Mouse (Mus musculus): ENCODE measurements around the gene Rundc3a. TPM values are rescaled to one million over a fixed set of nuclear protein-coding genes. Genes with fewer than 3 reads are reported as not detected.
A peak's percentile ranks its signal among the peaks of the same experiment; 100 is the strongest.

Rundc3a gene
- polyA plus RNA-seq, 1 experiment from 2014 or later = 115 TPM

GRCm38 (mm10) chr11:102444321-102444720 lies 51.1 kb downstream of the Rundc3a start:
- Histone ChIP-seq H3K36me3 (ENCODE audit: control insufficient read depth, insufficient read depth, low read length) (peaks cover 44% of the 10 kb centered on the region), H3K9me3 (replicated peaks; ENCODE audit: control insufficient read depth, low read length) (no peaks in the 10 kb centered on the region), H3K9ac (ENCODE audit: low read length) (no peak overlapping the region), H3K27me3 (replicated peaks; ENCODE audit: control insufficient read depth, insufficient read depth, low read length) (0 out of 2 replicates have a peak, but pooled peaks cover 3% of the 10 kb centered on the region), H3K4me3 (ENCODE audit: low read depth, low read length) (no peak overlapping the region), H3K4me1 (ENCODE audit: control insufficient read depth, insufficient read depth, low read length) (peaks cover 28% of the 10 kb centered on the region), H3K4me2 (ENCODE audit: low read length) (peak overlapping the region; percentile 95; the same call in 1 of the 2 replicates), H3K27ac (ENCODE audit: low read depth, low read length) (no peak overlapping the region)
- 76% methylated on average over 3 of the region's 3 CpGs for WGBS
- DNase-seq (ENCODE audit: low spot score) (no peak), ATAC-seq (no peak)

GRCm38 (mm10) chr11:102444781-102445180 lies 51.6 kb downstream of the Rundc3a start:
- Histone ChIP-seq H3K9me3 (replicated peaks; ENCODE audit: control insufficient read depth, low read length) (no peaks in the 10 kb centered on the region), H3K27ac (ENCODE audit: low read depth, low read length) (peak overlapping the region; percentile 97; the same call in 1 of the 2 replicates), H3K4me1 (ENCODE audit: control insufficient read depth, insufficient read depth, low read length) (peaks cover 28% of the 10 kb centered on the region), H3K36me3 (ENCODE audit: control insufficient read depth, insufficient read depth, low read length) (peaks cover 39% of the 10 kb centered on the region), H3K4me3 (ENCODE audit: low read depth, low read length) (peak overlapping the region; percentile 98), H3K9ac (ENCODE audit: low read length) (peak overlapping the region; percentile 100), H3K27me3 (replicated peaks; ENCODE audit: control insufficient read depth, insufficient read depth, low read length) (0 out of 2 replicates have a peak, but pooled peaks cover 3% of the 10 kb centered on the region), H3K4me2 (ENCODE audit: low read length) (peak overlapping the region; percentile 95)
- WGBS = 6% methylated on average over 6 of the region's 6 CpGs
- no peak for ATAC-seq
- no peak for DNase-seq (ENCODE audit: low spot score)

- WGBS = 9% methylated on average over 10 of the region's 10 CpGs
- ATAC-seq (peak; percentile 22; the same call in 1 of the 2 replicates), DNase-seq (ENCODE audit: low spot score) (peak; percentile 53)
- Histone ChIP-seq H3K27ac (ENCODE audit: low read depth, low read length) (peak overlapping the region; percentile 97), H3K9me3 (replicated peaks; ENCODE audit: control insufficient read depth, low read length) (no peaks in the 10 kb centered on the region), H3K27me3 (replicated peaks; ENCODE audit: control insufficient read depth, insufficient read depth, low read length) (0 out of 2 replicates have a peak, but pooled peaks cover 3% of the 10 kb centered on the region), H3K36me3 (ENCODE audit: control insufficient read depth, insufficient read depth, low read length) (peaks cover 33% of the 10 kb centered on the region), H3K4me2 (ENCODE audit: low read length) (peak overlapping the region; percentile 95), H3K4me1 (ENCODE audit: control insufficient read depth, insufficient read depth, low read length) (peaks cover 28% of the 10 kb centered on the region), H3K4me3 (ENCODE audit: low read depth, low read length) (peak overlapping the region; percentile 98), H3K9ac (ENCODE audit: low read length) (peak overlapping the region; percentile 100)
Measured at GRCm38 (mm10) chr11:102445264-102445890, 52.2 kb downstream of the Rundc3a start.

- H3K36me3 ChIP-seq (ENCODE audit: control insufficient read depth, insufficient read depth, low read length) = peaks cover 28% of the 10 kb centered on the region
- ATAC-seq = peak; percentile 35
- DNase-seq (ENCODE audit: low spot score) = peak; percentile 94
- H3K9ac ChIP-seq (ENCODE audit: low read length) = peak overlapping the region; percentile 100
- 5% methylated on average over 7 of the region's 7 CpGs for WGBS
- H3K27me3 ChIP-seq (replicated peaks; ENCODE audit: control insufficient read depth, insufficient read depth, low read length) = 0 out of 2 replicates have a peak, but pooled peaks cover 3% of the 10 kb centered on the region
- H3K4me2 ChIP-seq (ENCODE audit: low read length) = peak overlapping the region; percentile 95
- H3K4me1 ChIP-seq (ENCODE audit: control insufficient read depth, insufficient read depth, low read length) = peaks cover 28% of the 10 kb centered on the region
- H3K4me3 ChIP-seq (ENCODE audit: low read depth, low read length) = peak overlapping the region; percentile 98
- peak overlapping the region; percentile 97 for H3K27ac ChIP-seq (ENCODE audit: low read depth, low read length)
- H3K9me3 ChIP-seq (replicated peaks; ENCODE audit: control insufficient read depth, low read length) = no peaks in the 10 kb centered on the region
Measured at GRCm38 (mm10) chr11:102445891-102446361, 52.7 kb downstream of the Rundc3a start.

GRCm38 (mm10) chr11:102446581-102447461 lies 53.6 kb downstream of the Rundc3a start:
- H3K27me3 ChIP-seq (replicated peaks; ENCODE audit: control insufficient read depth, insufficient read depth, low read length) = 0 out of 2 replicates have a peak, but pooled peaks cover 3% of the 10 kb centered on the region
- H3K4me1 ChIP-seq (ENCODE audit: control insufficient read depth, insufficient read depth, low read length) = peaks cover 28% of the 10 kb centered on the region
- ATAC-seq (peak; percentile 64), DNase-seq (ENCODE audit: low spot score) (peak; percentile 69)
- peaks cover 24% of the 10 kb centered on the region for H3K36me3 ChIP-seq (ENCODE audit: control insufficient read depth, insufficient read depth, low read length)
- H3K4me2 ChIP-seq (ENCODE audit: low read length) = peak overlapping the region; percentile 95
- H3K9ac ChIP-seq (ENCODE audit: low read length) = peak overlapping the region; percentile 100
- peak overlapping the region; percentile 98 for H3K4me3 ChIP-seq (ENCODE audit: low read depth, low read length)
- no peaks in the 10 kb centered on the region for H3K9me3 ChIP-seq (replicated peaks; ENCODE audit: control insufficient read depth, low read length)
- WGBS = under 1% methylated on average over 49 of the region's 49 CpGs
- peak overlapping the region; percentile 97 for H3K27ac ChIP-seq (ENCODE audit: low read depth, low read length)

GRCm38 (mm10) chr11:102447497-102447896 lies 54.3 kb downstream of the Rundc3a start, which contains the start of gene Fam171a2:
TSS of gene Fam171a2 (minus strand) at chr11:102447682.
- ATAC-seq (peak; percentile 84), DNase-seq (ENCODE audit: low spot score) (peak; percentile 86)
- Histone ChIP-seq H3K9me3 (replicated peaks; ENCODE audit: control insufficient read depth, low read length) (no peaks in the 10 kb centered on the region), H3K4me1 (ENCODE audit: control insufficient read depth, insufficient read depth, low read length) (peaks cover 28% of the 10 kb centered on the region), H3K27me3 (replicated peaks; ENCODE audit: control insufficient read depth, insufficient read depth, low read length) (0 out of 2 replicates have a peak, but pooled peaks cover 5% of the 10 kb centered on the region), H3K4me2 (ENCODE audit: low read length) (peak within 1 kb of the TSS; percentile 95), H3K27ac (ENCODE audit: low read depth, low read length) (peak within 1 kb of the TSS; percentile 97), H3K36me3 (ENCODE audit: control insufficient read depth, insufficient read depth, low read length) (peaks cover 17% of the 10 kb centered on the region), H3K4me3 (ENCODE audit: low read depth, low read length) (peak within 1 kb of the TSS; percentile 98), H3K9ac (ENCODE audit: low read length) (peak within 1 kb of the TSS; percentile 100)
- under 1% methylated on average over 40 of the region's 40 CpGs for WGBS

- ATAC-seq (no peak), DNase-seq (ENCODE audit: low spot score) (no peak)
- H3K4me2 ChIP-seq (ENCODE audit: low read length) = peak overlapping the region; percentile 95; the same call in 1 of the 2 replicates
- 0 out of 2 replicates have a peak, but pooled peaks cover 5% of the 10 kb centered on the region for H3K27me3 ChIP-seq (replicated peaks; ENCODE audit: control insufficient read depth, insufficient read depth, low read length)
- 12% methylated on average over 8 of the region's 8 CpGs for WGBS
- H3K9me3 ChIP-seq (replicated peaks; ENCODE audit: control insufficient read depth, low read length) = no peaks in the 10 kb centered on the region
- H3K4me3 ChIP-seq (ENCODE audit: low read depth, low read length) = no peak overlapping the region
- no peak overlapping the region for H3K27ac ChIP-seq (ENCODE audit: low read depth, low read length)
- H3K4me1 ChIP-seq (ENCODE audit: control insufficient read depth, insufficient read depth, low read length) = peaks cover 28% of the 10 kb centered on the region
- no peak overlapping the region for H3K9ac ChIP-seq (ENCODE audit: low read length)
- peaks cover 10% of the 10 kb centered on the region; the same call in 1 of the 2 replicates for H3K36me3 ChIP-seq (ENCODE audit: control insufficient read depth, insufficient read depth, low read length)
Measured at GRCm38 (mm10) chr11:102448327-102448726, 55.1 kb downstream of the Rundc3a start.
